Mouse (Mus musculus): ENCODE measurements around the gene Leo1. TPM values are rescaled to one million over a fixed set of nuclear protein-coding genes. Genes with fewer than 3 reads are reported as not detected.

The Leo1 gene
- total RNA-seq (2015) (20.1 and 24.1 TPM in 2 replicates), total RNA-seq (2017) (49.9 and 60.3 TPM in 2 replicates)

- ATAC-seq (replicated peaks; ENCODE audit: poor library complexity) = peak; percentile 90
These were observed at the start of gene Leo1 for GRCm38 (mm10) chr9:75440796-75441666. Leo1 (plus strand) TSS chr9:75441524.

DNA sequence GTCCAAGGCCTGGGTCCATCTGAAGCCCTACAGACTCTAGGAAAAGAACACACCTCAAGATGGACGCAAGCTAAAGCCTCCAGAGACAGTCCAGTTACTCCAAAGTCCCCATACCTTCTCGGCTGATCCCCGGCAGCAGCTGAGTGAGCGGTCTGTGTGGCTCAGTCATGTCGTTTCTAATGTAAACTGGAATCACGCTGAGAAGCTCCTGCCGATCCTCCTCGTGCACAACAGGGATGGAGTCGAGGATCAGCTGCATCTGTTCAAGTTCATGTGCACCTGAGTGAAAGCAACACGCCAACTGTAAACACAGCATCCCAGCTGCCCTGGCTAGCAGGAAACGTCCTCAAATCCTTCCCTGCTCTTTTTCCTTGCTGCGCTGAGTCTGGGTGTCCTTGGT is 48.1 kb upstream of the Leo1 start:
- ATAC-seq (replicated peaks; ENCODE audit: poor library complexity) = no peak

DNA sequence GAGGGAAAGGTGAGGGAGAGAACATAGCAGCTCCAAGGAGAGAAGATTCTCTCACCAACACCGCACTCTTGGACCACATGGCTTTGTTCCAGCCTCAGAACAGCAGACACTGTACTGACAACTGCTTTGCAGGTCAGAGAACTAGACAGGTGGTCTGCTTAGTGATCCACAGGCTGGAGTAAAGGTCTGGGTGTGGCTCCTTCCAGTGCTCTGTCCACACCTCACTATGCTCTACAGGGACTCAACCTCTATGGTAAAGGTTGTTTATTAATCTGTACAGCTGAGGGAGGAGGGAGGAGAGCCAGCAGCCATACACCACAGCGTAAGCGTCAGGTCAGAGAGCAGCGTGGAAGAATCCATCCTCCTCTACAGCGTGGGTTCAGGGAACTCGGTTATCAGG is 45.4 kb upstream of the Leo1 start:
- ATAC-seq (replicated peaks; ENCODE audit: poor library complexity) = no peak

DNA sequence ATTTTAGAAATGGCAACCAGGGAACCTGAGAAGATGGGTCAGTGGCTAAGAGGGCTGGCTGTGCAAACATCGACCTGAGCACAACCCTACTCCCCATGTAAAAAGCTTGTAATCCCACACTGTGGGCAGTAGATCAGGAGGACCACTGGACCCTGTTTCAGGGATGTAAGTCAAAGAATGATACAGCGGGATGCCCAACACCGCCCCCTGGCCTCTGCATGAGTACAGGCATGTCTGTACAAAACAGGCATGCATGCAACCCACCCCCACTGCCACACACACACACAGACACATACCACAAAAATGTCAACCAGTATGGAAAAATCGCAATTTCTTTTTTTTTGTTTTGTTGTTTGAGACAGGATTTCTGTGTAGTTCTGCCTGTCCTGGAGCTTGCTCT is 42.3 kb upstream of the Leo1 start:
- ATAC-seq (replicated peaks; ENCODE audit: poor library complexity) = peak; percentile 42; the same call in 1 of the 2 replicates

- ATAC-seq (replicated peaks; ENCODE audit: poor library complexity) = peak; percentile 54
These were observed 40.7 kb upstream of the Leo1 start for GRCm38 (mm10) chr9:75400639-75401038.

DNA sequence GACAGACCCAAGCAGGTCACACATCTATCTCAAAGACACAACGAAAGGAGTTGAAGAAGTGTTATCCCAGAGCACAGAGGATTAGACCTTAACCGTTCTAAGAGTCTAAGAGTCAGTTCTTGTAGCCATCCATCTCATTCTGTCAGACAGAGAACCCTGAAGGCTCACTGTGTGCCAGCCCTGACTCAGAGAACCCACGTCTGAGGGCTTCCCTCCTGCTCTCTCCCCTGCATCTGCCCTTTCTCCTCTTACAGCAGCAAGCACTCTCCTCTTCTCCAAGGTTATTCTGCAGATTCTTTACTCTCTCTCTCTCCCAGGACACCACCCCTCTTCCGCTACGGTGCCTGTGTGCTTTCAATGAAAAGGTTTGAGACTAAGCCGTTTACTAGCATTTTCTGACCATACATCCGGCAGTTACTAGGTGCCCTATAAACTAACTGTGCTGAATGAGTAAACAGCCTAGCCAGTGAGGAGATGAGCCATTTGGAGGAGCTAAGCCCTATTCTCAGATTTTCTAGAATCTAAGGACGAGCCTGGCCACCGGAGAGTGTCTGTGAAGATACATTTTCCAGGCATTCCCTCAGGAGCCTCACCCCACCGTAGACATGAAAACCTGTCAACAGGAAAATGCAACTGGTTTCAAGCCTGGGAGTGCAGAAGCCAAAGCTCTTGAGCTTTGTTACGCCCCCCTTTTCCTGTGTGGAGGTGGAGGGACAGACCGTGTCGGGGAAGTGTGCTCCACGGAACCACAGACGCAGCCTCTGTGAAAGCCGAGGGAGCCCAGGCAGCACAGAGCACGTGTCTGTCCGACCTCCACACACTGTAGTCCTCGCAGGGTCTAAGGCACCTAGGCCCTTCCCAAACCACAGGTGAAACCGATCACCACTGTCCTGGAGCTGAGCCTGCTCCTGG is 39.5 kb upstream of the Leo1 start:
- peak; percentile 66 for ATAC-seq (replicated peaks; ENCODE audit: poor library complexity)

- ATAC-seq (replicated peaks; ENCODE audit: poor library complexity) = no peak
These were observed 37.8 kb upstream of the Leo1 start for GRCm38 (mm10) chr9:75403520-75403919.

DNA sequence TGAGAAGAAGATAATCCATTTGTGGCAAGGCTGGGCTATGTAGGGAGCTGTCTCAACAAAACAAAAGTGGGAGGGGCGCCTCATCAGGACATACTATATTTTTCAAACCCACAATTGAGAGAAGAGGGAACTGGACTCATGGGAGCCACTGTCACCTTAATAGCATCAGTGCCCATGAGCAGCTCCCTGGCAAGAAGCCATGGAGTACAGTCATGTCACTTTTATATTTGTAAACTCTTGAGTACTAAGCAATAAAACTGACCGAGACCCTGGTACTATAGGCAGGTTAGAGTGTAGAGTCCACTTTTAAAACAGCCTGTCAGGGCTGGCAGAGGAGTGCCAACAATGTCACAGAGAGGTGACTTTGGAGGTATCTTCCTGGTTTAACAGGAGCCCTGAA is 35.2 kb upstream of the Leo1 start:
- no peak for ATAC-seq (replicated peaks; ENCODE audit: poor library complexity)

GRCm38 (mm10) chr9:75407803-75408202 is 33.5 kb upstream of the Leo1 start:
- peak; percentile 54 for ATAC-seq (replicated peaks; ENCODE audit: poor library complexity)

DNA sequence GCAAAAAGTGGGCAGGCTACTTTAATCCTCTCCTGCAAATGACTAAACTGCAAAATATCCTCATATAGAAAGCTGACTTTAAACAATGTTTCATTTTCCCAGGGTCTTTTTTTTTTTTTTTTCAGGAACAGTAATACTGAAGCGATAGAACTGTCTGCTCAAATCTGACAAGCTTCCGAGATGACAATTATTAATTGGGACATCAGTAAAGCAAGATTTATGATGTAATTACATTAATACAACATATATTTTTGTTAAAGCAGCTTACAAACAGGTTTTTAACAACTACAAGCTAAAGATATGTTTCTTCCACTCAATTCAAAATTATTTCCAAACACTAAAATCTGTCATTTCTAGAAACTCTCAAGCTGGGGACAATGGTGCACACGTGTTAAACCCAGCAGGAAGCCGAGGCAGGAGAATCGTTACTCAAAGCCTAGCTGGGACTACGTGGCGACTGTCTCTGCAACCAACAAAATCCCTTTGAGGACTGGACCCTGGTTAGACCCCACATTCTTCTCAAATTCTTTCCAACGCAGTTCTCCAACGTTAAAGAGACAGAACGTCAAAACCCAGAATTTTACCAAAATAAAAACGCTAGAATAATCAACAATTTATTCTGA is 33.0 kb upstream of the Leo1 start:
- ATAC-seq (replicated peaks; ENCODE audit: poor library complexity) = no peak

- ATAC-seq (replicated peaks; ENCODE audit: poor library complexity) = peak; percentile 25
These were observed 32.1 kb upstream of the Leo1 start for GRCm38 (mm10) chr9:75409031-75409851.

DNA sequence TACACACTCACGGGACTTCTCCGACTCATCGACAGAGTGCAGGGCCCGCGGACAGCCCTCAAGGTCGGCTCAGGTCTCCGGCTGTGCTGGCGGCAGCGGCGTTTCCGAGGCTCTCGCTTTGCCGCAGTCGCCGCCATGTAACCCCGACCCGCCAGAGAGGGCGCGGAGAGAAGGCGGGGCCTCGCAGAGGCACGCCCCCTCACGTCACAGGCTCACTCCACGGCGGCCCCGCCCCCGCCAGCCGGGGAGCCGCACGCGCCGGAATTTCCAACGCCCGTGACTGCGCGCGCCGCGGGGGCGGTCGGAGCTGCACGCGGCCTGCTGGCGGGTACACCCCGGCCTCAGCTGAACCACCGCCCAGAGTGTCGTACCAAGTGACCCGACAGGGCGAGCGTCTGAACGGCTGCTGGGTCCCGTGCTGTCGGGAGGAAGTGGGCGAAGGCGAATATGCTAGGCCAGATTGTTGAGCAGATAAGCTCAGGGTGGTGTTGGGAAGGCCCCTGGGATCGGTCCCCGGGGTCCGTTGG is 31.4 kb upstream of the Leo1 start, which contains the start of gene Mapk6:
Gene Mapk6, minus strand, starts transcription at position 154 of the 527 bp plus-strand sequence.
- ATAC-seq (replicated peaks; ENCODE audit: poor library complexity) = peak; percentile 71

DNA sequence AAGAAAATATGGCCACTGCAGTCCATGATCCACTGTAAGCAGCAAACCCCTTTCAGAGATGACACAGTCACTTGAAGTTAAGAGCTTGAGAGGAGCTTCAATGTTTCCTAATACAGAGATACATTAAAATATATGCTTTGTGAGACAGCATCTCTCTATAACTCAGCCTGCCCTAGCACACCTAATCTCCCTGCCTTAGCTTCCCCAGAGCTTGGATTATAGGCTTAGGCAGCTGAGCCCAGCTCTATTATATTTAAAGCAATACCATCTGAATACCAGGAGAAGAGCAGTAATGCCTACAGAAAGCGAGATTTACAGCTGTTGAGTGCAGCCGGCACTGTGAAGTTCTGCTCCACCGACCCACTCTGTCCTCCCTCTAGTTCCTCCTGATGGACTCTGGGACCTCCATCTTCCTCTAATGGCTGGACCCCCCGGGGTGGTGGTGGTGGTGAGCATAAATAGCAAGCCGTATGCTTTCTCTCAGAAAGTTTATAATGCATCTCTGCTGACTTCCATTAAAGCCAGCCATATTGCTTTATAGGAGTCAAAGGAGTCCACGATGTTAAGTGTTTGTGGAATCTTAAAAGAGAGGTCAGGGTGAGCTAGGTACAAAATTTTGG is 30.3 kb upstream of the Leo1 start:
- no peak for ATAC-seq (replicated peaks; ENCODE audit: poor library complexity)

DNA sequence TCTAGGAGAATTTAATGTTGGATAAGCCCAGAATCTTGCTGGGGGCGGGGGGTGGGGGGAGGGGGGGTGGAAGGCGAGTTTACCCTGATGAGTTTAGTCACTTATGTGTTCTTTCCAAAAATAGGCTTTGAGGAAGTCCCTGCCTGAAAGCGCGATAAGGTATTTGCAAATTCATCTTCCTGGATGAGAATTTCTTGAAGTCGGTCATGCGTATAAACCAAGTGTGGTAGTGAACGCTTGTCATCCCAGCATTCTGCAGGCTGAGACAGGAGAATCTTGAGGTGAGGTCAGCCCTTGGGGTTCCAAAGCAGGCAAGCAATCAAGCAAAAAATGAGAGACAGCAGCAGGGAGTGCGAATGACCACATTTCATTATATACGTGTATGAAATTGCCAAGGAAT is 29.7 kb upstream of the Leo1 start:
- 0 out of 2 replicates have a peak, but pooled peaks have one; percentile 8 for ATAC-seq (replicated peaks; ENCODE audit: poor library complexity)

GRCm38 (mm10) chr9:75413206-75413605 is 28.1 kb upstream of the Leo1 start:
- no peak for ATAC-seq (replicated peaks; ENCODE audit: poor library complexity)

- no peak; the same call in 1 of the 2 replicates for ATAC-seq (replicated peaks; ENCODE audit: poor library complexity)
These were observed 27.1 kb upstream of the Leo1 start for GRCm38 (mm10) chr9:75414204-75414603.

GRCm38 (mm10) chr9:75422251-75422691 is 19.1 kb upstream of the Leo1 start:
- ATAC-seq (replicated peaks; ENCODE audit: poor library complexity) = no peak

GRCm38 (mm10) chr9:75423683-75424082 is 17.6 kb upstream of the Leo1 start:
- ATAC-seq (replicated peaks; ENCODE audit: poor library complexity) = no peak

Data from megakaryocyte progenitor cell, adult 5-6 weeks (primary cell).